Mouse (Mus musculus) T-helper 1 cell (primary cell): ENCODE data around the gene Cln5.

ENCODE experiments used
- in situ Hi-C: fragments of 300-600 bp; cut with MboI, MseI; formaldehyde crosslinking; loops from one replicate; pipeline ENCODE4 v1.15.1; 2025; ENCODE audit warnings: high pct_unique_total_duplicates

Cln5 gene

DNA sequence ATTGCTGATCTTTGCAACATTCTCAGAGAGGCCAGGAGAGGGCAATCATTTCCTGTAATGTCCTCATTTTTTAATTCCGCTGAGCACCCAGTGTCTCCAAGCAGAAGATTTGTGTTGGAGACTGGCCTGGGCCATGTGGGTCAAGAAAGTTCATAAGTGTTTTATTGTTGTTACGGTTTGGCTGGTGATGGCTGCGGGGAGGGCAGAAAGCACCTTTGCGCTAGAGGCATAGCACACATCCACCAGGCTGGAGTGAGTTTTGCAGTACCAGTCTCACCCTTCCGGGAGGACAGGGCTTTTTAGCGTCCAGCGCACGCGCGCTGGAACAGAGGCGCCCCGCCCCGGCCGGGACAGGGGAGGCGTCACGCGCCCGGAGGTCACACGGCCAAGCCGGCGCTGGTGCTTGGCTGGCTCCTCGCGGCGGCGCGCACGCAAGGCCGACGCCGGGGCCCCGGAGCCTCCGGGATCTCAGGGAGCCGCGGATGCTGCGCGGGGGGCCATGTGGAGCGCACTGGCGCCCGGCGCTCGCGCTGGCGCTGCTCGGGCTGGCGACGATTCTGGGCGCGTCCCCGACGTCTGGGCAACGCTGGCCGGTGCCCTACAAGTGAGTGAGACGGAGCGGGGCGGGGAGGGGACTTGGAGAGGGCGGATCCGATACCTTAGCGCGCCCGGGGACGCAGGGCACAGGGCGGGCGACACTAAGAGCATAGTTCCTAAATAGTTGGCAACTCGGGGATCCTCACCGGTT, at the start of gene Cln5:
Gene Cln5, plus strand, starts transcription at position 353 of the 748 bp plus-strand sequence.
- in situ Hi-C loops, result no loop called here

- in situ Hi-C loops, result no loop called here
These were observed 40.8 kb upstream of the Cln5 start for GRCm38 (mm10) chr14:103029203-103029602.

DNA sequence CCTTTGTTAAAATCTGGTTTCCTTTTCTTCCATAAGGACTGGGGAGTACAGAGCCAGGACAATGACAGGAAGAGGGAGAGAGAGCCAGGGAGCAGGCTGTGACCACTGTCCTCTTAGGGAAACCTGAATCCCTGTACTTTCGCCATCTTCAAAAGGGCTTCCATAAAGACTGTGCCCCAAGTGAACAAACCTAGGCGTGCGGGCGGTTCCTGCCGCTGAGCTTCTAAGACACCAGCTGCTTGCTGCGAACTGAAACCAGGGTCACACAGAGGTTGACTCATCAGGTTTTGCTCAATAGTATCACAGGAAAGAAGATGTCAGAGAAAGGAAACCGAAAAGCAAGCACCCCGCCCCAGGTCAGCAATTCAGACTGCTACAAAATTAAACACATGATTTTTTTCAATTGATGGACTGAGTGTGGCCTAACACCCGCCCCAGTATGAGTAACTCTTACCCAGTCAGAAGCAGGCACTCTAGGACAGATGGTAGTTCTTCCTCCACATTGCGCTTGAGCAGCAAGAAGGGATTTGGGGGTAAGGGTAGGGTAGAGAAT, 36.7 kb upstream of the Cln5 start:
- in situ Hi-C loops, result no loop called here

DNA sequence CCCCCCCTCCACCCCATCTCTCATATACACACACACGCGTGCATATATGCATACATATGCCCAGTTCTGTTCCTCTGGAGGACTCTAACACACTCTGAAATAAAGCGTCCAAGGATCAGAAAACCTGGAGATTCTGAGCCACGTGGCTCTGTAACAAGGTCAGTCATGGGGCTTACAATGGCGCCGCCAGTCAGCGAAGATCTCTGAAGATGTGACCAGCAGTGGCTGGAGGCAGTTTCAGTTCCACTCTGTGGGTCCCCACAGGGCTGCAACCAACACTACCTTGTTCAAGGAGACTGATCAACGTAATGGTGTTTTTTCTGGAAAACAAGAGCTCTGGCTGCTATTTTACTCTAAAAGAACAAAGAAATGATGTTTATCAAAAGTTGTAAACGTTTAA, 35.9 kb upstream of the Cln5 start:
- in situ Hi-C loops, result no loop called here

GRCm38 (mm10) chr14:103037016-103037415, 33.0 kb upstream of the Cln5 start:
- in situ Hi-C loops, result no loop called here

- in situ Hi-C loops, result loop anchor here (5.0 kb wide), 1 partner anchor 39 kb away; no protein-coding TSS in a partner anchor
These were observed 23.3 kb upstream of the Cln5 start, which contains the start of gene Acod1 for GRCm38 (mm10) chr14:103046677-103047076. Gene Acod1 (plus strand): TSS chr14:103046977.

DNA sequence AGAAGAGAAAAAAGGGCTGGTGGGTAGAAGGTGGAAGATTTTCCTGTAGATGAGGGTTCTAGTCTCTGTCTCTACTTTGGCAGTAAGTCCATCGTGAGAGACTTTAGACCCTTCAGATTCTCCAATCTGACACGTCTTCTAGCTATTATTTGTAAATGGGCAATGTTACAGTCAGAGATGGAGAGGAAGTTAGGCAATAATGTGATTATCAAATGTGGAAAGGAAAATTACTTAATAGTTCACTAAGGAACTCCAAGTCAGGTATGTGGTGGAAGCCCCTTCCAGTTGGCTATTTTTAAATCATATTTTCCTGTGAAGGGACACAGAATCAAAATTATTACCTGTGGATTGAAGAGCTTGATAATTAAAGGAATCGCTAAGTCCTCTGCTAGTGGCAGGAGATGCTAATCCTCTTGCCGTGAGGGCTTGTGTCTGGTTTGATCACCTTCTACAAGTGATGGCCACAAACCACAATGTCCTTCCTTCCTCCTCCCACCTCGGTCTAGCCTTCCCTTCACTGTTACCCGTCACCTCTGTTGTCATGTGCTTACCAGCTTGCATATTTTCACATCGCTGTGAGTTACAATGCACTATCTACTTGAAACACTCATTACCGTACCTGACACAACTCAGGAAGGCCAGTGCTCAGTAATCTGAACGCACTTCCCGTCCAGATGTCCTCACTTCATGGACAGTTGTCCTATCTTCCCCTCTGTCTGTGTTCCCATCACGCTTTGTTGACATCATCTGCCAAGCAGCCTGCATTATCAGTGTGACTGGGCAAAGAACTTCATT, 21.5 kb upstream of the Cln5 start:
- in situ Hi-C loops, result loop anchor here (5.0 kb wide), 1 partner anchor 41 kb away; no protein-coding TSS in a partner anchor

GRCm38 (mm10) chr14:103051159-103051769, 18.8 kb upstream of the Cln5 start:
- in situ Hi-C loops, result no loop called here

DNA sequence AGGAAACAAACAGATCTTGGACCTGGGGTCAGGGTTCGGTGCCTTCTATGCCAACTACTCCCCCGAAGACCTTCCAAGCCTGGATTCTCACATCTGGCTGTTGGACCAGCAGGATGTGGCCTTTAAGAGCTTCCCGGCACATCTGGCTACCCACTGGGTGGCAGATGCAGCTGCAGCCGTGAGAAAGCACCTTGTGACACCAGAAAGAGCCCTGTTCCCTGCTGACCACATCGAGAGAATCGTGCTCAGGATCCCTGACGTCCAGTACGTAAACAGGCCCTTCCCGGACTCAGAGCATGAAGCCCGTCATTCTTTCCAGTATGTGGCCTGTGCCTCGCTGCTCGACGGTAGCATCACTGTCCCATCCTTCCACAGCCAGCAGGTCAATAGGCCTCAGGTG, 15.3 kb upstream of the Cln5 start:
- in situ Hi-C loops, result loop anchor here (5.0 kb wide), 1 partner anchor 488 kb away; no protein-coding TSS in a partner anchor

DNA sequence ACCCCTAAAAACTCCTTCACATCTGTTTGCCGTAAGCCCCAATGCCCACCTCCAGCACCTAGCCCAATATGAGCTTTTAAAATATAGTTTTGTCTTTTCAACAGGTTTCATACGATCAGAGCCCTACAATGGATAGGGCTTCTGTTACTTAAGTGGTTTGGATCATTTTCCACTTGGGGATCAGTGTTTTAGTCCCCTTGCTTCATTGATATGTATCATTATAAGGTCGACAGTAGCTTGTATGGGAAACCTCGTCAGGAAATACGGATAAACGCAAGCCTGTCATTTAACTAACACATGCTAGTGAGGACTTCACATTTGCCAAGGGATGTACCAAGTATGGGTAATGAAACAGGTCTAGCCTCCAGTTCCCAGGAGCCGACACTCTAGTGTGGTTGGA, 13.4 kb upstream of the Cln5 start:
- in situ Hi-C loops, result loop anchor here (5.0 kb wide), 1 partner anchor 486 kb away; no protein-coding TSS in a partner anchor

DNA sequence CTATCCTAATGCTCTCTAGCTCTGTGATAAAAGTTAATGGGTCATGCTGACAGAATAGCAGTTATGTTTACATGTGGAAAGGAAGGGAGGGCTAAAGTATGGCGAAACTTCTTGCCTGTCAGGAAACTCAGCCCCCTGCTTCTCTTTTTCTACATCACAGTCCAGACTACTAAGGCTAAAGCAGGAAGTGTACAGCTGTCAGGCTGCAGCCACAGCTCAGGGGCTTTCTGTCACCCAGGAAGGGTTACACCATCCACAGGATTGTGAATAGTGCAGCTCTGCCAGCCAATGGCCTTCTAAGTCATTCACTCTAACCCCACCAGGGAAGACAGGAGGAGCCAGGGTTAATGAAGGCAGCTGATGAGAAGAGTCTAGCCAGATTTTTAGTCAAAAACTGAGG, 11.0 kb upstream of the Cln5 start:
- in situ Hi-C loops, result loop anchor here (5.0 kb wide), 1 partner anchor 483 kb away; no protein-coding TSS in a partner anchor

DNA sequence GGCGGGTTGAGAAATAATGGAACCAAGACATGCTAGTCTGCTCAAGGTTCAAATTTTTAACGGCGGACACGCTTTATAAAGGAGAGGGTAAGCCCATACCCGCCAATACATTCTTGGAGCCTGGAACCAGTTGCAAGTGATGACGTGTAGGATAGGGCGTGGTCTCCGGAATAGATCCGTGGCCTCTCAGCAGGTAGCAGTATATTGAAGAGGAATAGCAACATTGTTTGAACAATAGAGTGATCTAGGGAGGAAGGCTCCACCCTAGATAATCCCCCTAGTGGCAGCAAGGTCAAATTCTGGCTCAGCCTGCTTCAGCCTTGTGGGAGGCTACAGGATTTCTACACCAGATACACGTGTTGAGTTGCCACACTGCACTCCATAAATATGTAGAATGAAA, 10.5 kb upstream of the Cln5 start:
- in situ Hi-C loops, result loop anchor here (5.0 kb wide), 1 partner anchor 483 kb away; no protein-coding TSS in a partner anchor

- in situ Hi-C loops, result no loop called here
These were observed 4.5 kb upstream of the Cln5 start for GRCm38 (mm10) chr14:103065294-103066167.

DNA sequence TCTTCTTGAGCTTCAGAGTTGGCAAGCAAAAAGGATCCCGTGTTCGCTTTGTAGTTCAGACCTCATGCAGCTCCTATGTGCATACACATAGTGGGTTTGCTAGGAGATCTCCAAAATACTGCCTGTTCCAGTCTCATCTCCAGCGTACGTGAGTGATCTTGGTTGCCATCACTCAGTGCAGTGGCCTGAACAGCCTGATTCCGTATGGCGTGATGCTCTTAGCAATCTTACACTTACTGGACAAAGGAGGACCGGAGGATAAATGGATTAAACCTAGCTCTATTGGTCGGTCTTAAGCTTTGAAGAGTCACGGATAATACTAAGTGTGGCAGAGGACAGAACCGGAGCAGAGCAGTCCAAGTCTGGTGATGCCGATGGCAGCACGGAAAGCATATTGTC, 552 bp upstream of the Cln5 start:
- in situ Hi-C loops, result no loop called here

DNA sequence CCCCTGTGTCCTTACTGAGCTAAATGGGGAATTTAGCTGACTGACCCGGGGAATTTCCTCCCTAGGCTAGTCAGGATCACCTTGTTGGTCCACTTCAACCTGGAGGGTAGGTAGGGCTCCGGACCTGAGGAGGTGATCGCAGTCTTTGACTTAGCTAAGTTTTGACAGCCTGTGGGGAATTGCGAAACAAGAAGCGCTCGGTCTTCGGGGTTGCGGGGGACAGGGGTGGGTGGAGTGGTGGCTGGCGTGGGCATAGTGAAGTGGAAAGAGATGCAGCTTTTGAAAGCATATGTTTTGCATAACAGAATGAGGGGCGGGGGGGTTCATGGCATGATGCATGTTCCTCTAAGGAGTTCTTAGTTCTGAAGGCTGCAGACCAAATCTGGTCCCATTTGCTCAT, 774 bp downstream of the Cln5 start:
- in situ Hi-C loops, result no loop called here

DNA sequence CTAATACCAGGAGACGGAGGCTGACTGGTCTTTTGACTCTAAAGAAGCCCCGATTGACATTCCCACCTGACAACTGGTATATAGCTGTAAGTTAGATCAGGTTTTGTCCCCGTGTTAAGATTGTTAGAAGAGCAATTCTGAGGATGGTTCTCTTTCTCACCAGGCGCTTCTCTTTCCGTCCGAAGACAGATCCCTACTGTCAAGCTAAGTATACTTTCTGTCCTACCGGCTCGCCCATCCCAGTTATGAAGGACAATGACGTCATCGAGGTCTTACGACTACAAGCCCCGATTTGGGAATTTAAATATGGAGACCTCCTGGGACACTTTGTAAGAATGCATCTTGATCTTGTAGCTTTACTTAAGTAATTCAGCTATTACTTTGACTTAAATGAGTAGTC, 1.5 kb downstream of the Cln5 start:
- in situ Hi-C loops, result no loop called here

GRCm38 (mm10) chr14:103072731-103073130, 2.7 kb downstream of the Cln5 start:
- in situ Hi-C loops, result no loop called here

- in situ Hi-C loops, result no loop called here
These were observed 3.8 kb downstream of the Cln5 start for GRCm38 (mm10) chr14:103073825-103074224.

- in situ Hi-C loops, result no loop called here
These were observed 5.2 kb downstream of the Cln5 start for GRCm38 (mm10) chr14:103075166-103075565.

DNA sequence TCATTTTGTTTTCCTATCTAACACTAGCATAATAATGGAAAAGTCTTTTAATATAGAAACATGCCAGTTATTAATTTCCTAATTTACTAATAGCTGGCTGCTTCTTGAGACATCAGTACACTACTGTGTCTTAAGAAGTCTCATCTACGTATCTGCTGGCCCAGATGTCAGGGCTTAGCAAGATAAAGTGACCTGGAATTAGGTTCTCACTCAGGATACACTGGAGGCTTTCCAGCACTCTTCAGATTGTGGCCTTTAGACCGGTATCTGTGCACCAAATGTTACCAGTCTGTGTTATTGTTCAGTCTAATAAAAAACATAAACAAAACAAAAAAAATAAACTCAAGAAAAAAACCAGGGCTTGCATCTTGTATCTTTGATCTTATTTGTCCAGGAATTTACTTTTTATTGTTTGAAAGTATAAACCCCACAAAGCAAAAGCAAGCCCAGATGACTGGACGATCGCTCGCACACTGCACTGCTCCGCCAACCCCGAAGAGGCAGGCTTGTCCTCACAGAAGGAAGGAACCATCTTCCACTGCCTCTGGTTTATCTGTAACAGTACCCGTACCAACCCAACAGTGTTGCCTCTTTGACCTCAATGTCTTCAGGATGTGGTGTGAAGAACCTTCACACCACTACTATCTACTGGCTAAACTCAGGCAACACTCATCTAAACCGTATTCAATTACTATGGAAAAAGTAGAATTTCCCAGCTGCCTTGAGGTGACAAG, 7.4 kb downstream of the Cln5 start:
- in situ Hi-C loops, result no loop called here
